Mouse (Mus musculus) forebrain, embryonic 10.5 days (tissue): ENCODE measurements around the gene Mmp23. TPM values are rescaled to one million over a fixed set of nuclear protein-coding genes. Genes with fewer than 3 reads are reported as not detected.

Experiments used
- DNase-seq: peaks from one replicate; pipeline ENCODE4 v3.0.0-alpha.2; 2017; ENCODE audit warnings: low spot score; ENCODE audit errors: extremely low spot score
- H3K27ac ChIP-seq: fragments of 300-500 bp; sonication (generic); 2 replicates; pipeline ENCODE4 v1.5.1; 2016; ENCODE audit warnings: mild to moderate bottlenecking
- H3K27me3 ChIP-seq: fragments of 300-500 bp; sonication (generic); 2 replicates; pipeline ENCODE4 v1.6.1; 2016; ENCODE audit warnings: mild to moderate bottlenecking; ENCODE audit not compliant: poor library complexity, severe bottlenecking
- H3K36me3 ChIP-seq: fragments of 300-500 bp; sonication (generic); replicated peaks from 2 replicates; pipeline ENCODE4 v1.6.1; 2016; ENCODE audit warnings: mild to moderate bottlenecking, moderate library complexity
- H3K4me1 ChIP-seq: fragments of 300-500 bp; sonication (generic); 2 replicates; pipeline ENCODE4 v1.6.1; 2016
- H3K4me3 ChIP-seq: fragments of 300-500 bp; sonication (generic); 2 replicates; pipeline ENCODE4 v1.5.1; 2016; ENCODE audit warnings: mild to moderate bottlenecking, moderate library complexity
- H3K9me3 ChIP-seq: fragments of 300-500 bp; sonication (generic); 2 replicates; pipeline ENCODE4 v1.6.1; 2016; ENCODE audit warnings: mild to moderate bottlenecking, moderate library complexity
- WGBS: fragments of 180-500 bp; shearing (Covaris S2); methylation state at CpG from one replicate; pipeline ENCODE4 v1.1.7; 2016; 5-methylcytosine and 5-hydroxymethylcytosine counted together
- polyA plus RNA-seq: library from polyadenylated mRNA; unstranded; fragments of >200 nt; fragmentation: Nextera tagmentation; extraction: Ambion mirVana; gene quantifications from 2 replicates; pipeline ENCODE4 v1.2.1, GENCODE M21; 2016

Gene Mmp23
- polyA plus RNA-seq, 1 experiment from 2014 or later = 1.8 TPM

GRCm38 (mm10) chr4:155606825-155607224 is 46.4 kb downstream of the Mmp23 start:
- 97% methylated on average over 2 of the region's 2 CpGs for WGBS
- H3K9me3 ChIP-seq = no peaks in the 10 kb centered on the region
- DNase-seq = no peak
- peaks cover 74% of the 10 kb centered on the region for H3K36me3 ChIP-seq
- no peak overlapping the region for H3K27ac ChIP-seq
- no peaks in the 10 kb centered on the region for H3K27me3 ChIP-seq
- H3K4me1 ChIP-seq = peaks cover 15% of the 10 kb centered on the region
- H3K4me3 ChIP-seq = no peak overlapping the region

- Histone ChIP-seq H3K4me3 (no peak overlapping the region), H3K36me3 (peaks cover 59% of the 10 kb centered on the region), H3K27me3 (no peaks in the 10 kb centered on the region), H3K27ac (no peak overlapping the region), H3K4me1 (peaks cover 24% of the 10 kb centered on the region), H3K9me3 (no peaks in the 10 kb centered on the region)
- WGBS = 96% methylated on average over 4 of the region's 4 CpGs
- no peak for DNase-seq
Observed at GRCm38 (mm10) chr4:155605132-155605531, 48.1 kb downstream of the Mmp23 start.

GRCm38 (mm10) chr4:155603801-155604200 is 49.4 kb downstream of the Mmp23 start:
- Histone ChIP-seq H3K27me3 (no peaks in the 10 kb centered on the region), H3K9me3 (no peaks in the 10 kb centered on the region), H3K36me3 (peaks cover 49% of the 10 kb centered on the region), H3K27ac (no peak overlapping the region), H3K4me1 (peaks cover 25% of the 10 kb centered on the region), H3K4me3 (no peak overlapping the region)
- WGBS = 94% methylated on average over 6 of the region's 6 CpGs
- DNase-seq = no peak

- 94% methylated on average over 1 of the region's 1 CpGs for WGBS
- no peaks in the 10 kb centered on the region for H3K9me3 ChIP-seq
- peaks cover 29% of the 10 kb centered on the region for H3K4me1 ChIP-seq
- peaks cover 49% of the 10 kb centered on the region for H3K36me3 ChIP-seq
- peak overlapping the region; percentile 96 for H3K4me3 ChIP-seq
- H3K27me3 ChIP-seq = no peaks in the 10 kb centered on the region
- no peak overlapping the region for H3K27ac ChIP-seq
- DNase-seq = no peak
Observed at GRCm38 (mm10) chr4:155602753-155603152, 50.4 kb downstream of the Mmp23 start.

GRCm38 (mm10) chr4:155601997-155602456 is 51.2 kb downstream of the Mmp23 start:
- Histone ChIP-seq H3K4me1 (peaks cover 29% of the 10 kb centered on the region), H3K36me3 (peaks cover 43% of the 10 kb centered on the region), H3K4me3 (peak overlapping the region; percentile 96), H3K27ac (peak overlapping the region; percentile 100), H3K9me3 (no peaks in the 10 kb centered on the region), H3K27me3 (no peaks in the 10 kb centered on the region)
- WGBS = 2% methylated on average over 31 of the region's 31 CpGs
- DNase-seq = no peak

- Histone ChIP-seq H3K4me1 (peaks cover 29% of the 10 kb centered on the region), H3K27me3 (no peaks in the 10 kb centered on the region), H3K27ac (peak within 1 kb of the TSS; percentile 100), H3K36me3 (peaks cover 37% of the 10 kb centered on the region), H3K4me3 (peak within 1 kb of the TSS; percentile 96), H3K9me3 (no peaks in the 10 kb centered on the region)
- peak; percentile 97 for DNase-seq
- under 1% methylated on average over 65 of the region's 65 CpGs for WGBS
Observed at GRCm38 (mm10) chr4:155601091-155601996, 51.8 kb downstream of the Mmp23 start, which contains the start of gene Slc35e2. TSS of gene Slc35e2 (plus strand) at chr4:155601416.

Other genes with a start within 250 kb of the Mmp23 start
- 10.7 and 10.8 TPM in 2 replicates for gene Cfap74, start 244.2 kb downstream of the Mmp23 start, polyA plus RNA-seq
- gene Tmem52, start 184.3 kb downstream of the Mmp23 start, polyA plus RNA-seq = not detected in 2 replicates
- 607 and 643 TPM in 2 replicates for gene Gnb1, start 162.0 kb downstream of the Mmp23 start, polyA plus RNA-seq
- gene Nadk, start 91.0 kb downstream of the Mmp23 start, polyA plus RNA-seq = 118 and 122 TPM in 2 replicates
- gene Slc35e2, start 52.0 kb downstream of the Mmp23 start, polyA plus RNA-seq = 10.7 and 12.9 TPM in 2 replicates
- gene Cdk11b, start 28.5 kb downstream of the Mmp23 start, polyA plus RNA-seq = 83.9 and 86.7 TPM in 2 replicates
- gene Gm10563, start 8.0 kb downstream of the Mmp23 start, polyA plus RNA-seq = not detected in 2 replicates
- gene Mib2, start 15.8 kb upstream of the Mmp23 start, polyA plus RNA-seq = 16.8 and 18.3 TPM in 2 replicates
- gene Fndc10, start 41.0 kb upstream of the Mmp23 start, polyA plus RNA-seq = 0.64 and 0.67 TPM in 2 replicates
- 163 and 164 TPM in 2 replicates for gene Ssu72, start 51.4 kb upstream of the Mmp23 start, polyA plus RNA-seq
- gene Tmem240, start 81.4 kb upstream of the Mmp23 start, polyA plus RNA-seq = 0.36 and 0.77 TPM in 2 replicates
- 141 and 149 TPM in 2 replicates for gene Atad3a, start 107.7 kb upstream of the Mmp23 start, polyA plus RNA-seq
- 9.7 and 11.3 TPM in 2 replicates for gene Vwa1, start 121.3 kb upstream of the Mmp23 start, polyA plus RNA-seq
- 0.24 and 0.27 TPM in 2 replicates for gene Tmem88b, start 132.5 kb upstream of the Mmp23 start, polyA plus RNA-seq
- gene Ankrd65, start 137.1 kb upstream of the Mmp23 start, polyA plus RNA-seq = not detected in 2 replicates
- 253 and 258 TPM in 2 replicates for gene Mrpl20, start 149.5 kb upstream of the Mmp23 start, polyA plus RNA-seq
- gene Ccnl2, start 159.1 kb upstream of the Mmp23 start, polyA plus RNA-seq = 166 and 168 TPM in 2 replicates
- 165 and 172 TPM in 2 replicates for gene Aurkaip1, start 177.9 kb upstream of the Mmp23 start, polyA plus RNA-seq
- gene Mxra8, start 186.3 kb upstream of the Mmp23 start, polyA plus RNA-seq = 37.6 and 39.4 TPM in 2 replicates
- gene Dvl1, start 194.0 kb upstream of the Mmp23 start, polyA plus RNA-seq = 4.6 and 5.3 TPM in 2 replicates
- gene Tas1r3, start 210.0 kb upstream of the Mmp23 start, polyA plus RNA-seq = 0.12 and 0.33 TPM in 2 replicates
- 21.2 and 24.0 TPM in 2 replicates for gene Cptp, start 216.1 kb upstream of the Mmp23 start, polyA plus RNA-seq
- gene Ints11, start 216.2 kb upstream of the Mmp23 start, polyA plus RNA-seq = 120 and 121 TPM in 2 replicates
- gene Pusl1, start 238.4 kb upstream of the Mmp23 start, polyA plus RNA-seq = 54.5 and 56.3 TPM in 2 replicates
- gene Acap3, start 238.4 kb upstream of the Mmp23 start, polyA plus RNA-seq = 24.3 and 24.5 TPM in 2 replicates